Mouse (Mus musculus) liver, embryonic 14.5 days (tissue): ENCODE results near the gene Samsn1. TPM values are rescaled to one million over a fixed set of nuclear protein-coding genes. Genes with fewer than 3 reads are reported as not detected.

Source experiments
- ATAC-seq: fragments of 200-750 bp; cut with Nextera tagmentation; 2 replicates; pipeline ENCODE4 v1.8.0; 2017; ENCODE audit warnings: moderate number of reproducible peaks, mild to moderate bottlenecking, moderate library complexity; ENCODE audit not compliant: insufficient read depth
- DNase-seq, 3 experiments: peaks; one replicate each; pipeline ENCODE4 v3.0.0-alpha.2; 2012 to 2013; ENCODE audit warnings: low read depth in 3 of 3, low spot score in 3 of 3
- H3K27ac ChIP-seq: fragments of 300-500 bp; sonication (generic); 2 replicates; pipeline ENCODE4 v1.5.1; 2014; ENCODE audit warnings: moderate library complexity, mild to moderate bottlenecking, control low read depth, inconsistent platforms
- H3K27me3 ChIP-seq: fragments of 300-500 bp; sonication (generic); 2 replicates; pipeline ENCODE4 v1.6.1; 2014; ENCODE audit warnings: mild to moderate bottlenecking, low read length, moderate library complexity; ENCODE audit not compliant: control insufficient read depth, insufficient read depth
- H3K36me3 ChIP-seq: fragments of 300-500 bp; sonication (generic); replicated peaks from 2 replicates; pipeline ENCODE4 v1.6.1; 2014; ENCODE audit warnings: low read depth; ENCODE audit not compliant: control insufficient read depth, insufficient read depth
- H3K4me1 ChIP-seq, 2 experiments: fragments of 200-500 bp in 1 of 2; fragments of 300-500 bp in 1 of 2; sonication (generic) in 1 of 2; replicated peaks; 2 replicates each; pipeline ENCODE4 v1.6.1; 2012 to 2014; ENCODE audit warnings: antibody characterized with exemption in 1 of 2, inconsistent platforms in 1 of 2, low read length in 1 of 2; ENCODE audit not compliant: control insufficient read depth in 2 of 2, insufficient read depth in 2 of 2
- H3K4me2 ChIP-seq: fragments of 300-500 bp; sonication (generic); 2 replicates; pipeline ENCODE4 v1.6.1; 2014; ENCODE audit warnings: low read depth, mild to moderate bottlenecking, control low read depth, moderate library complexity
- H3K4me3 ChIP-seq, 2 experiments: fragments of 200-500 bp in 1 of 2; fragments of 300-500 bp in 1 of 2; sonication (generic) in 1 of 2; 2 replicates each; pipeline ENCODE4 v1.5.1; 2012 to 2014; ENCODE audit warnings: low read depth in 2 of 2, low read length in 2 of 2, mild to moderate bottlenecking in 2 of 2, control low read depth in 1 of 2, inconsistent platforms in 1 of 2, moderate library complexity in 1 of 2; ENCODE audit not compliant: insufficient read depth in 1 of 2
- H3K9ac ChIP-seq: fragments of 300-500 bp; sonication (generic); replicated peaks from 2 replicates; pipeline ENCODE4 v1.6.1; 2014; ENCODE audit warnings: mild to moderate bottlenecking, control low read depth, moderate library complexity
- H3K9me3 ChIP-seq: fragments of 300-500 bp; sonication (generic); 2 replicates; pipeline ENCODE4 v1.6.1; 2016; ENCODE audit warnings: low read length, mixed read lengths; ENCODE audit not compliant: control insufficient read depth
- CTCF ChIP-seq: IDR thresholded peaks from 2 replicates; pipeline ENCODE4 v1.5.1; 2016; ENCODE audit warnings: antibody characterized with exemption, low read depth, control low read depth
- EP300 ChIP-seq: IDR thresholded peaks from 2 replicates; pipeline ENCODE4 v1.6.1; 2016; ENCODE audit warnings: antibody characterized with exemption, low read depth
- WGBS: fragments of 180-500 bp; shearing (Covaris S2); extraction: QIAGEN DNeasy Blood & Tissue Kit; methylation state at CpG from one replicate; pipeline ENCODE4 v1.1.7; 2014; ENCODE audit not compliant: insufficient replicate concordance; 5-methylcytosine and 5-hydroxymethylcytosine counted together
- polyA plus RNA-seq, 2 experiments: library from polyadenylated mRNA; depleted of rRNA in 1 of 2; stranded (reverse) in 1 of 2; unstranded in 1 of 2; fragments of >200 nt; fragmentation: Nextera tagmentation in 1 of 2; extraction: Ambion mirVana in 1 of 2; gene quantifications; 2 replicates each; pipeline versions ENCODE4 v1.2.1 to v1.2.3; 2012 to 2014

Gene Samsn1
- polyA plus RNA-seq, 2 experiments = 7.3 to 11.8 TPM

DNA sequence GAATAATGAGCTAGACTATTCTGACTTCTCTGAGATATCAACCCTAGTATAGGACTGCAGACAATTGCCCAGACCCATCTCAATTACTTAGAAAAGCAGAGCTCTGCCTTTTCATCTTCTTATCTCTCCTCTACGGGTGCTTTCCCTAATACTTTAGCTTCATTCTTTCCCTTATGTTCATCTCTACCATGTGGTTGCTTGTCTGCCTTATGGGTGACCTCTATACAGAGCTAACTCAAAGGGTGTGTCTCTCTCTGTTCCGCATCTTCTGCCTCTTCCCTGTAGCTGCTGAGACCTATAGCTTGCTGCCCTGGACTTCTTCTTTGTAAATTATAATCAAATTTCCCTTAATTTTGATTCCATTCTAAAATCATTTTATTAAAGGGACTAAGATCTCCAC lies 147.6 kb downstream of the Samsn1 start:
- peak; percentile 43; the same call in 1 of the 2 replicates for ATAC-seq
- Histone ChIP-seq H3K4me3 (no peak overlapping the region), H3K4me2 (no peak overlapping the region), H3K9ac (no peak overlapping the region), H3K27me3 (no peaks in the 10 kb centered on the region), H3K36me3 (peaks cover 2% of the 10 kb centered on the region; the same call in 1 of the 2 replicates), H3K9me3 (no peaks in the 10 kb centered on the region), H3K4me1 (no peaks in the 10 kb centered on the region; a peak in 2 of 4 replicates), H3K27ac (no peak overlapping the region)
- TF ChIP-seq EP300 (no peak), CTCF (no peak)
- 54% methylated on average over 2 of the region's 2 CpGs for WGBS
- no peak for DNase-seq

DNA sequence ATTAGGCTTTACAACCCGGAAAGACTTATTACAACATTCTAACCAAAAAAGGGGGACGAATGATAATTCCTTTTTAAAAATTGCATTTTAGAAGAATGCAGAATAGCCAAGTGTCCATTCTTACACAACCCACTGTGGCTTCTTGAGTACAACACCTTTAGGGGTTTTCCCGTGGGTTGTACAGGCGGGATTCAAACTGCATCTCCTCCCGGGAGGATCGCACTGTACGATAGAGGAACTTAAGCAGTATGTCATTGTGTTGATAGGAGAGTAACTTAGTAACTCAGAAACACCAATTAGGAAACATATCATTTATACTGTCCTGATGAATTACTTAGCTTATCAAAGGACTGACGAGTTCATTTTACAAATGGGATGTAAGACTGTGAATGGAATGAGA lies 149.8 kb downstream of the Samsn1 start:
- H3K27ac ChIP-seq = no peak overlapping the region
- no peak overlapping the region for H3K4me2 ChIP-seq
- WGBS = 80% methylated on average over 8 of the region's 8 CpGs
- no peak overlapping the region for H3K4me3 ChIP-seq
- H3K27me3 ChIP-seq = no peaks in the 10 kb centered on the region
- no peaks in the 10 kb centered on the region; a peak in 2 of 4 replicates for H3K4me1 ChIP-seq
- H3K9me3 ChIP-seq = no peaks in the 10 kb centered on the region
- ATAC-seq = no peak
- TF ChIP-seq EP300 (no peak), CTCF (no peak)
- no peak for DNase-seq
- H3K9ac ChIP-seq = no peak overlapping the region
- H3K36me3 ChIP-seq = peaks cover 2% of the 10 kb centered on the region; the same call in 1 of the 2 replicates

DNA sequence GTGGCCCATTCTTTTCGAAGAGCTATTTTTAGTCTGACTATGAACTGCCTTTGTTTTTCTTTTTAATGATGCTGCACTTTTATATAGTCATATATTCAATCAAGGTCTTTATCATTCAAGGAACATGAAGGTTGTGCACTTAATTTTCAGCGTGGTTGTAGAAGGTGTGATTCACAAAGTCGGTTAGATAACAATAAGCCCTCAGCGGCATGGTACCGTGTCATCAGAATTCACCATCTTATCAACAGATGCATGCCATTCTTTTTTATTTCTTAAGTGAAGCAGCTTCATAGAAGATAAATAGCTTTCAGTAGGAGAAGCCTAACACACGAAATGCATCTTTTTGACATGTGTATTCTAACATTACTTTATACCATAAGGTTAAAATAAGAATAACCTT lies 154.7 kb downstream of the Samsn1 start:
- Histone ChIP-seq H3K27me3 (no peaks in the 10 kb centered on the region), H3K4me3 (no peak overlapping the region), H3K4me2 (no peak overlapping the region), H3K27ac (no peak overlapping the region), H3K36me3 (no peaks in the 10 kb centered on the region), H3K9ac (no peak overlapping the region), H3K9me3 (no peaks in the 10 kb centered on the region), H3K4me1 (no peaks in the 10 kb centered on the region; a peak in 1 of 4 replicates)
- 21% methylated on average over 6 of the region's 6 CpGs for WGBS
- ATAC-seq (peak; percentile 45; the same call in 1 of the 2 replicates), DNase-seq (no peak)
- TF ChIP-seq EP300 (peak; percentile 62), CTCF (no peak)

DNA sequence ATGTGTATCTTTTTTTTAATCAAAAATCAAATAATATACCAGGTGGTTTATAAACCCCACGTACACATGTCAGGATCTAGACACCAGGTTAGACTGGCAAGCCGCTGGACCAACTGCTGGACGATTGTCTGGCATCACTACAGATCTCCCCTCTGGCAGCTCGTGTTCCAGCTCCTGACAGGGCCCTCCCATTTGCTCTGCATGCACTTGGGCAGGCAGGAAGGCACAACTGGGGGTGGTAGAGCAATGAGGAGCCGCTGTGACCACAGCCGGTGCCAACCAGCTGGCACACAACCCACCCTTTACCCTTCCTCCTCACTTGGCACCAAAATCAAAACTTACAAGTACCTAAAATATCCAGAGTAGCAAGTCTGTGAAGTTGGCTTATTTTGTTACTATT lies 156.6 kb downstream of the Samsn1 start:
- H3K4me1 ChIP-seq = no peaks in the 10 kb centered on the region; a peak in 1 of 4 replicates
- H3K27ac ChIP-seq = no peak overlapping the region
- H3K4me3 ChIP-seq = no peak overlapping the region
- no peak for DNase-seq
- 83% methylated on average over 6 of the region's 6 CpGs for WGBS
- no peak for TF ChIP-seq CTCF
- no peak for TF ChIP-seq EP300
- no peak overlapping the region for H3K9ac ChIP-seq
- no peak overlapping the region for H3K4me2 ChIP-seq
- no peaks in the 10 kb centered on the region for H3K9me3 ChIP-seq
- H3K27me3 ChIP-seq = no peaks in the 10 kb centered on the region
- ATAC-seq = no peak
- H3K36me3 ChIP-seq = no peaks in the 10 kb centered on the region

DNA sequence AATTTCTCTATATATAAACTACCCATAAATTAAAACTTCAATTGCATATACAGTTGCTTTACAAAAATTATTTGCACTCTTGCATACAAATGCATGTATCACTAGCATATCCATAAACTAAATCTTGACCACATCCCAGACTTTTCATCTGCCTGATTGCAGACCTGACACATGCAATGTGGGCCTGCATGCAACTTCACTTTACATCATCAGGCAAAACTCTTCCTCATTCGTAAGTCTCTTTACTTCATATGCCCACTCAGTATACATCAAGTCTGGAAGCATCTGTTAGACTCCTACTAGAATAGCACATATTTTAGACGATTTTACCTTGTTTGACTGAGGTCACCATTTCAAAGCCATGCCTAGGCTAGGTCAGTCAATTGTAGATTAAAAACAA lies 157.4 kb downstream of the Samsn1 start:
- WGBS = 58% methylated on average over 2 of the region's 2 CpGs
- no peak overlapping the region for H3K9ac ChIP-seq
- H3K27ac ChIP-seq = no peak overlapping the region
- H3K4me2 ChIP-seq = no peak overlapping the region
- no peak for DNase-seq
- H3K4me3 ChIP-seq = no peak overlapping the region
- no peak for TF ChIP-seq CTCF
- TF ChIP-seq EP300 = no peak
- no peak for ATAC-seq
- no peaks in the 10 kb centered on the region for H3K9me3 ChIP-seq
- H3K27me3 ChIP-seq = no peaks in the 10 kb centered on the region
- H3K36me3 ChIP-seq = no peaks in the 10 kb centered on the region
- H3K4me1 ChIP-seq = no peaks in the 10 kb centered on the region; a peak in 1 of 4 replicates
